Mouse (Mus musculus): Measurements from ENCODE around the gene Ppm1b. TPM values are rescaled to one million over a fixed set of nuclear protein-coding genes. Genes with fewer than 3 reads are reported as not detected.
A peak's percentile ranks its signal among the peaks of the same experiment; 100 is the strongest.

Gene Ppm1b
- polyA plus RNA-seq, 1 experiment from 2014 or later = 53.4 TPM

GRCm38 (mm10) chr17:85040913-85041312, 84.4 kb downstream of the Ppm1b start:
- ATAC-seq (ENCODE audit: extremely low read depth, insufficient number of reproducible peaks, low FRiP score, low TSS enrichment) = no peak
- WGBS = 65% methylated on average over 7 of the region's 7 CpGs
- H3K4me1 ChIP-seq = no peaks in the 10 kb centered on the region
- no peaks in the 10 kb centered on the region for H3K9me3 ChIP-seq
- no peak overlapping the region for H3K4me2 ChIP-seq
- H3K4me3 ChIP-seq = no peak overlapping the region
- no peak overlapping the region for H3K9ac ChIP-seq
- H3K27ac ChIP-seq (replicated peaks) = no peak overlapping the region
- H3K36me3 ChIP-seq = no peaks in the 10 kb centered on the region
- H3K27me3 ChIP-seq (replicated peaks) = no peaks in the 10 kb centered on the region

GRCm38 (mm10) chr17:85042419-85042818, 85.9 kb downstream of the Ppm1b start:
- Histone ChIP-seq H3K4me2 (no peak overlapping the region), H3K4me3 (no peak overlapping the region), H3K27me3 (replicated peaks) (no peaks in the 10 kb centered on the region), H3K27ac (replicated peaks) (no peak overlapping the region), H3K9me3 (no peaks in the 10 kb centered on the region), H3K4me1 (no peaks in the 10 kb centered on the region), H3K36me3 (no peaks in the 10 kb centered on the region), H3K9ac (no peak overlapping the region)
- ATAC-seq (ENCODE audit: extremely low read depth, insufficient number of reproducible peaks, low FRiP score, low TSS enrichment) = no peak
- 73% methylated on average over 6 of the region's 6 CpGs for WGBS

- ATAC-seq (ENCODE audit: extremely low read depth, insufficient number of reproducible peaks, low FRiP score, low TSS enrichment) = no peak
- Histone ChIP-seq H3K36me3 (no peaks in the 10 kb centered on the region), H3K27ac (replicated peaks) (no peak overlapping the region), H3K4me2 (no peak overlapping the region), H3K27me3 (replicated peaks) (no peaks in the 10 kb centered on the region), H3K4me3 (no peak overlapping the region), H3K9ac (no peak overlapping the region), H3K4me1 (no peaks in the 10 kb centered on the region), H3K9me3 (no peaks in the 10 kb centered on the region)
- 74% methylated on average over 6 of the region's 6 CpGs for WGBS
These were observed 86.9 kb downstream of the Ppm1b start for GRCm38 (mm10) chr17:85043404-85043816.

- Histone ChIP-seq H3K9ac (no peak overlapping the region), H3K9me3 (no peaks in the 10 kb centered on the region), H3K27me3 (replicated peaks) (no peaks in the 10 kb centered on the region), H3K4me2 (no peak overlapping the region), H3K4me1 (no peaks in the 10 kb centered on the region), H3K36me3 (no peaks in the 10 kb centered on the region), H3K27ac (replicated peaks) (no peak overlapping the region), H3K4me3 (no peak overlapping the region)
- no peak for ATAC-seq (ENCODE audit: extremely low read depth, insufficient number of reproducible peaks, low FRiP score, low TSS enrichment)
- 89% methylated on average over 5 of the region's 5 CpGs for WGBS
These were observed 87.9 kb downstream of the Ppm1b start for GRCm38 (mm10) chr17:85044466-85044865.

GRCm38 (mm10) chr17:85045160-85045559, 88.6 kb downstream of the Ppm1b start:
- Histone ChIP-seq H3K4me2 (no peak overlapping the region), H3K4me1 (no peaks in the 10 kb centered on the region), H3K9ac (no peak overlapping the region), H3K9me3 (no peaks in the 10 kb centered on the region), H3K27me3 (replicated peaks) (no peaks in the 10 kb centered on the region), H3K27ac (replicated peaks) (no peak overlapping the region), H3K4me3 (no peak overlapping the region), H3K36me3 (no peaks in the 10 kb centered on the region)
- WGBS = 75% methylated on average over 12 of the region's 12 CpGs
- ATAC-seq (ENCODE audit: extremely low read depth, insufficient number of reproducible peaks, low FRiP score, low TSS enrichment) = no peak

- no peak overlapping the region for H3K4me3 ChIP-seq
- H3K9ac ChIP-seq = no peak overlapping the region
- H3K4me2 ChIP-seq = no peak overlapping the region
- H3K36me3 ChIP-seq = no peaks in the 10 kb centered on the region
- no peaks in the 10 kb centered on the region for H3K27me3 ChIP-seq (replicated peaks)
- no peaks in the 10 kb centered on the region for H3K9me3 ChIP-seq
- WGBS = 80% methylated on average over 5 of the region's 5 CpGs
- H3K4me1 ChIP-seq = peaks cover 8% of the 10 kb centered on the region
- no peak overlapping the region for H3K27ac ChIP-seq (replicated peaks)
- no peak for ATAC-seq (ENCODE audit: extremely low read depth, insufficient number of reproducible peaks, low FRiP score, low TSS enrichment)
These were observed 91.8 kb downstream of the Ppm1b start for GRCm38 (mm10) chr17:85048379-85048778.

GRCm38 (mm10) chr17:85058276-85058675, 101.7 kb downstream of the Ppm1b start:
- no peaks in the 10 kb centered on the region for H3K4me1 ChIP-seq
- ATAC-seq (ENCODE audit: extremely low read depth, insufficient number of reproducible peaks, low FRiP score, low TSS enrichment) = no peak
- H3K9ac ChIP-seq = no peak overlapping the region
- no peak overlapping the region for H3K27ac ChIP-seq (replicated peaks)
- no peaks in the 10 kb centered on the region for H3K9me3 ChIP-seq
- no peak overlapping the region for H3K4me3 ChIP-seq
- 0 out of 2 replicates have a peak, but pooled peaks cover 3% of the 10 kb centered on the region for H3K27me3 ChIP-seq (replicated peaks)
- peaks cover 8% of the 10 kb centered on the region; the same call in 1 of the 2 replicates for H3K36me3 ChIP-seq
- no peak overlapping the region for H3K4me2 ChIP-seq
- 87% methylated on average over 7 of the region's 7 CpGs for WGBS

- Histone ChIP-seq H3K4me2 (no peak overlapping the region), H3K9me3 (no peaks in the 10 kb centered on the region), H3K4me3 (no peak overlapping the region), H3K4me1 (no peaks in the 10 kb centered on the region), H3K9ac (no peak overlapping the region), H3K27ac (replicated peaks) (no peak overlapping the region), H3K36me3 (peaks cover 17% of the 10 kb centered on the region), H3K27me3 (replicated peaks) (0 out of 2 replicates have a peak, but pooled peaks cover 3% of the 10 kb centered on the region)
- 84% methylated on average over 6 of the region's 6 CpGs for WGBS
- no peak for ATAC-seq (ENCODE audit: extremely low read depth, insufficient number of reproducible peaks, low FRiP score, low TSS enrichment)
These were observed 102.6 kb downstream of the Ppm1b start for GRCm38 (mm10) chr17:85059136-85059535.

GRCm38 (mm10) chr17:85063560-85063959, 107.0 kb downstream of the Ppm1b start:
- H3K27me3 ChIP-seq (replicated peaks) = no peaks in the 10 kb centered on the region
- no peak for ATAC-seq (ENCODE audit: extremely low read depth, insufficient number of reproducible peaks, low FRiP score, low TSS enrichment)
- no peak overlapping the region for H3K4me3 ChIP-seq
- no peak overlapping the region for H3K27ac ChIP-seq (replicated peaks)
- no peaks in the 10 kb centered on the region for H3K4me1 ChIP-seq
- H3K9me3 ChIP-seq = no peaks in the 10 kb centered on the region
- H3K36me3 ChIP-seq = peaks cover 60% of the 10 kb centered on the region
- H3K4me2 ChIP-seq = no peak overlapping the region
- WGBS = 78% methylated on average over 7 of the region's 7 CpGs
- no peak overlapping the region for H3K9ac ChIP-seq

- Histone ChIP-seq H3K27ac (replicated peaks) (no peak overlapping the region), H3K9me3 (no peaks in the 10 kb centered on the region), H3K9ac (no peak overlapping the region), H3K36me3 (peaks cover 94% of the 10 kb centered on the region), H3K4me3 (no peak overlapping the region), H3K27me3 (replicated peaks) (no peaks in the 10 kb centered on the region), H3K4me2 (no peak overlapping the region), H3K4me1 (peaks cover 8% of the 10 kb centered on the region)
- 89% methylated on average over 7 of the region's 7 CpGs for WGBS
- no peak for ATAC-seq (ENCODE audit: extremely low read depth, insufficient number of reproducible peaks, low FRiP score, low TSS enrichment)
These were observed 110.8 kb downstream of the Ppm1b start for GRCm38 (mm10) chr17:85067331-85067730.

GRCm38 (mm10) chr17:85070658-85071057, 114.1 kb downstream of the Ppm1b start:
- H3K36me3 ChIP-seq = peaks cover 76% of the 10 kb centered on the region
- H3K4me2 ChIP-seq = no peak overlapping the region
- no peak overlapping the region for H3K4me3 ChIP-seq
- H3K9ac ChIP-seq = peak overlapping the region; percentile 47; the same call in 1 of the 2 replicates
- peaks cover 17% of the 10 kb centered on the region for H3K4me1 ChIP-seq
- no peak for ATAC-seq (ENCODE audit: extremely low read depth, insufficient number of reproducible peaks, low FRiP score, low TSS enrichment)
- H3K9me3 ChIP-seq = no peaks in the 10 kb centered on the region
- WGBS = 49% methylated on average over 6 of the region's 6 CpGs
- H3K27ac ChIP-seq (replicated peaks) = no peak overlapping the region
- no peaks in the 10 kb centered on the region for H3K27me3 ChIP-seq (replicated peaks)

- Histone ChIP-seq H3K4me3 (no peak overlapping the region), H3K36me3 (peaks cover 76% of the 10 kb centered on the region), H3K4me1 (peaks cover 17% of the 10 kb centered on the region), H3K9me3 (no peaks in the 10 kb centered on the region), H3K27me3 (replicated peaks) (no peaks in the 10 kb centered on the region), H3K9ac (no peak overlapping the region; the same call in 1 of the 2 replicates), H3K27ac (replicated peaks) (no peak overlapping the region), H3K4me2 (no peak overlapping the region)
- no peak for ATAC-seq (ENCODE audit: extremely low read depth, insufficient number of reproducible peaks, low FRiP score, low TSS enrichment)
- WGBS = 88% methylated on average over 8 of the region's 8 CpGs
These were observed 114.7 kb downstream of the Ppm1b start for GRCm38 (mm10) chr17:85071088-85071775.
